Mouse (Mus musculus) thymus, postnatal 25 days (tissue): ENCODE measurements at regions not wholly inside any gene's neighbourhood (a gene's known extent, or its start where the extent isn't known, plus 50 kb on each side); places are given as distances from the start of the nearest gene placed in this dataset.
A peak's percentile ranks its signal among the peaks of the same experiment; 100 is the strongest.

Experiments used
- DNase-seq: peaks from one replicate; pipeline ENCODE4 v3.0.0; 2022

- no peak for DNase-seq
Measured at GRCm38 (mm10) chr2:166348654-166349053, 193.2 kb upstream of the Sulf2 start.

- no peak for DNase-seq
Measured at GRCm38 (mm10) chr2:166346421-166347182, 191.1 kb upstream of the Sulf2 start.

GRCm38 (mm10) chr2:166343551-166344340 lies 188.3 kb upstream of the Sulf2 start:
- DNase-seq: no peak

- DNase-seq: no peak
Measured at GRCm38 (mm10) chr2:166342407-166342806, 186.9 kb upstream of the Sulf2 start.

- no peak for DNase-seq
Measured at GRCm38 (mm10) chr2:166340196-166340595, 184.7 kb upstream of the Sulf2 start.

- DNase-seq: peak; percentile 6
Measured at GRCm38 (mm10) chr2:166339427-166339826, 184.0 kb upstream of the Sulf2 start.

DNA sequence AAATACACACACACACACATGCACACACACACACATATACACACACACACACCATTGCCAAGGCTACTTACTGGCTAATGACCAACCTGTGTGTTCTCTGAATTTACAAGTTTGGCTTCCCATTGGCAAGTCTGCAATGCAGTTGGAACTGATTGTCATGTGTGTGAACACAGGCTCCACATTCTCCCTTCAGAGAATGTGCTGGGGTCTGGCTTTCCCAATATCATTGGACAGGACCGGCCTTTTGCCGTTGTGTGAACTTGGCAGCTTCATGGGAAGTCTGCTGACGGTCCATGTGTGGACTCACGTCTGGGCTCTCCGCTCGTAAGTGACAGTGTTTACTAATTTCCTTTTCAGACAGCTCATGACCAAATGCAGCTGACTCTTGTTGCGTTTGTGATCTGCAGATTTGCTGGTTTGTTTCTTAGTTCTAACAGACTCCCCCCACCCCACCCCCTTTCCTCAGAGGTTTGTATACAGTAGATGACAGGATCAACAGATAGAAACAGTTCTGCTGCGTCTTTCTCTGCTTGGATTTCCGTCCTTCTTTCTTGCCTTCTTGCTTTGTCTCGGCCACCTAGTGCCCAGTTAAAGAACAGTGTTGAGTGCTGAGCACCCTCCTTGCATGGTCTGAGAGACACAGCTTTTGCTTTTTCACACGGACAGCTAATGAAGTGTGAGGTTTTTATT lies 183.1 kb upstream of the Sulf2 start:
- no peak for DNase-seq

GRCm38 (mm10) chr2:166337666-166338065 lies 182.2 kb upstream of the Sulf2 start:
- no peak for DNase-seq

DNA sequence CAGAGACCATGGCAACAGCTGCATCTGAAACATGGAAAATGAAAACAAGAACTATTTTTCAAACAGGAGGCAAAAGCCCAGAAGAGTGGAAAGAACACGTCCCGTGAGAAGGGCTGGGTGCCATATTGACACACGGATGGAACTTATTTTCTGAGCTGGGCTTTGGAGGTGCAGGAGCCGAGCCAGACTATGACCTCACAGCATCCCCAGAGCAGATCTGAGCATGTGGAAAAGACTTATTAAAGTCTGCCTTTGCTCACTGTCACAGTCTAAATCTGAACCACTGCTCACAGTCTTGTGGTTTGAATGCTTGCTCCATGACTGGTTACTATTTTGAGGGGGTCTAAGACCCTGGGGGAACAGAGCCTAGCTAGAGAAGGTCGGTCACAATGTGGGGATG lies 180.2 kb upstream of the Sulf2 start:
- no peak for DNase-seq

GRCm38 (mm10) chr2:166334559-166334958 lies 179.1 kb upstream of the Sulf2 start:
- no peak for DNase-seq

GRCm38 (mm10) chr2:166333818-166334217 lies 178.4 kb upstream of the Sulf2 start:
- DNase-seq: no peak

GRCm38 (mm10) chr2:166332748-166333417 lies 177.4 kb upstream of the Sulf2 start:
- DNase-seq: no peak

GRCm38 (mm10) chr2:166331192-166331591 lies 175.7 kb upstream of the Sulf2 start:
- DNase-seq: no peak

DNA sequence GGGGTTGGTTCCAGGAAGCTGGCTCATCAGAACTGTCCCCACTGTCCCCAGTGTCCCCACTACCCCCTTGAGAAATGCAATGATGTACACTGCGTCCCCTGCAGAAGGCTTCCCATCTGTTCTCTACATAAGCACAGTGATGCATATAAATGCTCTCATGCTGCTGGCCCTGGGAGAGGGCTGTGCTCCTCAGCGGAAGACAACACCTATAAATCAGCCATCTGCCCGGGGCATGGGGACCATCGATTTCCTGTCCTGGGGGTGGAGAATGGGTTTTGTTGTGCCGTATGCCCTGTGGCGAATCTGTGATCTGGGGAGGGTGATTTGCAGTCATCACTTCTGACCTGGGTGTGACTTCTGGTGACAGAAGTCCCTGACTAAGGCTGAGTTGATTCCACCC lies 174.9 kb upstream of the Sulf2 start:
- DNase-seq: no peak

DNA sequence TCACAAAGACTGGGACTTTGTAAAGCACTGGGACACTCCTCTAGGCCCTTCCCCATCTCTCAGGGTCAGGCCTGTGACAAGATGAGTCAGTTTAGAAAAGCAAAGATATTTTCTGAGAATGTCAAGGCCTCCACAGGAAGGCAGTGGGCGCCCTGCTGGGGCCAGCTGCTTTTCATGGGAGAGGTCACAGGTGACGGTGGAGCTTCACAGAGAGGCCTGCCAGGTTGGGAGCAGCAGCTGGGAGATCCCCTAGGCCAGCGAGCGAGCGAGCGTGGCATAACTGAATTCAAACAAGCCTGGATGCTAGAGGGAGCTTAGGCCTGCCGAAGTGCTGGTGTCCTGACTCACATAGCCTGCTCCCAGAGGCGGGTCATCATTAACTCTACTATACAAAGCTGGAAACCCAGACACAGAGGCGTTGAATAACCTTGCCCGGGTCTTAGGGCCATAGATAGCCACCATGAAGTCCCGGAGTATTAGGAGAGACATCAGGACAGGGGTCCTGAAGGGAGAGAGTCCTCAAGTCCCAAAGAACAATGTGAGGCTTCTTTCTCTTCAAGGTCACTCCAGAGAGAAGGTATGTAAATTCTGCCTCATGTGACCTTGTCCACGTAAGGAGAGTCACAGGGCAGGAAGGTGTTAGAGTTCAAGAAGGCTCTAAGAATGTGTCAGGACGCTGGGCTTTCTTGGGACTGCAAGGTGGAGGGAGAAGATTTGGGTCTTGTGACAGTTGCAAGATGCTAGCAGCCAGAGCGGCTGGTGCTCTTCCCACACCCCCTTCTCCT lies 174.3 kb upstream of the Sulf2 start:
- DNase-seq: no peak

GRCm38 (mm10) chr2:166326932-166327331 lies 171.5 kb upstream of the Sulf2 start:
- DNase-seq: no peak

DNA sequence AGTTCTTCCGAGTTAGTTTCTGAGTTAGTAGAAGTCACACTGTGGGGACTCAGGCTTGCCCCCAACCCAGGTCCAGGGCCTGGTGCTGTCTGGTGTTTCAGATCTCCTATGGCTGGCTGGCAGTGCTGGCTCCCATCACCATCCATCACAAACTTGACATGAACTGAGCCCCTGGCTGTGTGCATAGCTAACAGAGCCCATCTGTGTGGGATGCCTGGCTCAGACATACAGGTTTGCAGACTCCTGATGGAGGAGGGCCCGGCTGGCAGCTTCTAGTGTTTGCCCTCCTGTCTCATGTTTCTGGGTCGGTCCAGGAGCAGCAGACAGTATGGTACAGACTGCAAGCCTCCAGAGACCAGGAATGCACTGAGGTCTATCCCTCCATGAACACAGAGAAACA lies 169.5 kb upstream of the Sulf2 start:
- DNase-seq: no peak

- no peak for DNase-seq
Measured at GRCm38 (mm10) chr2:166324439-166324838, 169.0 kb upstream of the Sulf2 start.

DNA sequence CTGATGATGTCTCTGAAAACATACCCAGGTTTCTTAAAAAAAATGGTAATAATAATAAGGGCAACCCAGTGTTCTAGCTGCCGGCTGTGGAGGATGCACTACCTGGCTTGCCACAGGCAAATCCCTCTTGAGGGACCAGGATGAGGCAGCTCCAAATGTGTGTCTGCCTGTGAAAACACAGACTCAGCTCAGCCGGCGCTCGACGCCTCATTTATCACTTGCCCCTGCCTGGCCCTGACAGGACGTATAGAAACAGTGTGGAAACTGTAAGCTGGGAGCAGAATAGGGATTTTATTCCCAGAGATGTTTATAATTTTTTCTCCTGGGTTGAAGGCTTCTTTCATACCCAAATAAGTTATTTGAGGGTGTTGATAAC lies 167.2 kb upstream of the Sulf2 start:
- DNase-seq: no peak

DNA sequence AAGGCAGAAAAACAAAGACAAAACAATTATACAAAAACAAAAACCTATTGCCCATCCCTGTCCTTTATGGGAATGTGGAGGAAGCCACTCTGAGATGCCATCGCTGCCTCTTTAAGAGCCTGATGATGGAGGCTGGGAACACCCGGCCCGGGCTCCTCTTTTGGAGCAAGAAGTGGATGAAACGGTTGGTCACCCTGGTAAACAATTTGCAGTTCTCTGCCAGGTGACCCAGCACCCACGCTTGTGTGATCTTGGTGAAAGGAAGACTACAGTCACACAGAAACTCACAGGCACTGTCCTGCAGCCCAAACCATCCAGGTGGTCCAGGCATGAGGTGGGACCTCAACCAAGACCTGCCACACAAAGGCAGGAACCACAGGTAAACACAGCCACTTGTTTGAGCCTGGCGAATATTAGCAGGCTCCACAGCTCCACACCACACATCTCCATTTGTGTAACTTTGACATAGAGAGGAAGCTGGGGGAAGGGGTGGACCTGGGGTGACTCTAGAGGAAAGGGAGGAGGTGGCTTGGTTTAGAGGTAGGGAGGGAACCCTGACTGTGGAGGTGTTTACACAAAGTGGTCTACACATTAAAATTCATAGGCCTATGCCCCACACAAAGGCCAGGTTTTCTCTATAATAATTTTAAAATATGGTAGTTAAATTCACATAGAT lies 166.7 kb upstream of the Sulf2 start:
- no peak for DNase-seq

DNA sequence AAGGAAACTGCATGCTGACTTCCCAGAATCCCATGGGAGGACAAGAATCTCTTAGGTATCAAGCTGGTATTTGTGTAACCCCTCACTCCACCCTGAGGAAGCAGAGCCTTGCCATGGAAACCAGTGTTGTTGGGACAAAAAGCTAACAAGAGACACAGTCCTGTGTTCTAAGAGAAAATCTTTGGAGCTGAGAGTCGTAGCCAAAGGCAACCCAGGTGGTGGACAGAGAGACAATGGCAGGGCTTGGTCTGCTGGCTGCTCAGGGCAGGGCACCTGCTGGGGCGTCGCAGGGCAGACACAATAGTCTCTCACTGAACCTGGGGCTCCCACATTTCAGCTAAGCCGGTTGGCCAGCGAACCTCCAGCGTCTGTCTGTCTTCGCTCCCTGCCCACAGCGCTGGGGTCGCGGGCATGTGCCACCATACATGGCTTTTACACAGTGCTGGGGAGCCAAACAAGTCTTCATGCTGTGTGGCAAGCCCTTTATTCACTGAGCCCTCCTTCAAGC lies 161.0 kb upstream of the Sulf2 start:
- DNase-seq: no peak

DNA sequence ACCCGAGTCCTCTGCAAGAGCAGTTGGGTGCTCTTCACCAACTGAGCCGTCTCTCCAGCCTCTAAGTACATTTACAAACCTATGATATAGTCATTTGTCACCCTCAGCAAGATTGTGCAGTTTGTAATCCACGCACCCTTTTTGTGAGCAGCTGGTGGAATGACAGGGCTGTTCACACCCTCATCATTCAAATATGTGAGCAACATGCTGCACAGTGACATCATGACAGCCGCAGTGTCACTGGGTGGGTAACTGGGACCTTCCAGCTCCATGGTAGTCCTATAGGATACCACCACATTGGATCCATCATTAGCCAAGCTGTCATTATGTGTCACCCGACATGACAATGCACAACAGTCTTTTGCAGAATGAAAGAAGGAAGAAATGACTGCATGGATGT lies 155.0 kb upstream of the Sulf2 start:
- no peak for DNase-seq
